Mouse (Mus musculus): ENCODE results near the gene Mapkap1. TPM values are rescaled to one million over a fixed set of nuclear protein-coding genes. Genes with fewer than 3 reads are reported as not detected.
"Not testable (repeated sequence)": the region's sequence is repeated elsewhere in the genome, so short reads cannot be mapped to it uniquely, and the experiment has no call there.

Mapkap1 gene
- total and polyA plus RNA-seq, 3 experiments = 37.4 to 90.0 (median 60.9) TPM

GRCm38 (mm10) chr2:34425573-34426223 lies 19.1 kb downstream of the Mapkap1 start:
- no peaks in the 10 kb centered on the region for H3K4me1 ChIP-seq (ENCODE audit: insufficient read depth, low read depth, low read length)
- no peaks in the 10 kb centered on the region for H3K9me3 ChIP-seq (replicated peaks)
- ATAC-seq (ENCODE audit: extremely low read depth, insufficient number of reproducible peaks, low FRiP score, poor library complexity, severe bottlenecking) (no peak), DNase-seq (ENCODE audit: low spot score) (no peak)
- H3K4me3 ChIP-seq (ENCODE audit: low read depth, low read length) = no peak overlapping the region
- H3K36me3 ChIP-seq (replicated peaks) = peaks cover 25% of the 10 kb centered on the region
- no peaks in the 10 kb centered on the region for H3K27me3 ChIP-seq (ENCODE audit: insufficient read depth, low read length)
- TF ChIP-seq TAL1 (conservative IDR thresholded peaks at IDR 0.05; ENCODE audit: low read depth, low read length) (no peak), CTCF (IDR thresholded peaks at IDR 0.05; ENCODE audit: low read depth, low read length) (no peak), POLR2AphosphoS5 (IDR thresholded peaks at IDR 0.05; ENCODE audit: insufficient replicate concordance, low read depth, low read length) (no peak)

GRCm38 (mm10) chr2:34430663-34431062 lies 24.1 kb downstream of the Mapkap1 start:
- no peak for ATAC-seq (ENCODE audit: extremely low read depth, insufficient number of reproducible peaks, low FRiP score, poor library complexity, severe bottlenecking)
- Histone ChIP-seq H3K36me3 (replicated peaks) (peaks cover 18% of the 10 kb centered on the region), H3K4me1 (ENCODE audit: insufficient read depth, low read depth, low read length) (no peaks in the 10 kb centered on the region), H3K4me3 (ENCODE audit: low read depth, low read length) (no peak overlapping the region), H3K9me3 (replicated peaks) (no peaks in the 10 kb centered on the region), H3K27me3 (ENCODE audit: insufficient read depth, low read length) (no peaks in the 10 kb centered on the region)
- DNase-seq (ENCODE audit: low spot score) = no peak
- no peak for TF ChIP-seq CTCF (IDR thresholded peaks at IDR 0.05; ENCODE audit: low read depth, low read length)
- TF ChIP-seq POLR2AphosphoS5 (IDR thresholded peaks at IDR 0.05; ENCODE audit: insufficient replicate concordance, low read depth, low read length) = no peak
- no peak for TF ChIP-seq GATA1 (IDR thresholded peaks at IDR 0.05; ENCODE audit: borderline replicate concordance, low read length)
- TF ChIP-seq GATA2 (IDR thresholded peaks at IDR 0.05; ENCODE audit: borderline replicate concordance, low read depth, low read length) = no peak
- TF ChIP-seq TAL1 (conservative IDR thresholded peaks at IDR 0.05; ENCODE audit: low read depth, low read length) = no peak

- Histone ChIP-seq H3K36me3 (replicated peaks) (peaks cover 27% of the 10 kb centered on the region), H3K27me3 (ENCODE audit: insufficient read depth, low read length) (no peaks in the 10 kb centered on the region), H3K9me3 (replicated peaks) (no peaks in the 10 kb centered on the region), H3K4me3 (ENCODE audit: low read depth, low read length) (no peak overlapping the region), H3K4me1 (ENCODE audit: insufficient read depth, low read depth, low read length) (peaks cover 2% of the 10 kb centered on the region; the same call in 1 of the 2 replicates)
- TF ChIP-seq GATA1 (IDR thresholded peaks at IDR 0.05; ENCODE audit: borderline replicate concordance, low read length) (no peak), POLR2AphosphoS5 (IDR thresholded peaks at IDR 0.05; ENCODE audit: insufficient replicate concordance, low read depth, low read length) (no peak), GATA2 (IDR thresholded peaks at IDR 0.05; ENCODE audit: borderline replicate concordance, low read depth, low read length) (no peak), CTCF (IDR thresholded peaks at IDR 0.05; ENCODE audit: low read depth, low read length) (no peak), TAL1 (conservative IDR thresholded peaks at IDR 0.05; ENCODE audit: low read depth, low read length) (no peak)
- ATAC-seq (ENCODE audit: extremely low read depth, insufficient number of reproducible peaks, low FRiP score, poor library complexity, severe bottlenecking) (no peak), DNase-seq (ENCODE audit: low spot score) (no peak)
Measured at GRCm38 (mm10) chr2:34431701-34432372, 25.3 kb downstream of the Mapkap1 start.

- not testable (repeated sequence) for H3K4me1 ChIP-seq (ENCODE audit: insufficient read depth, low read depth, low read length); DNase-seq (ENCODE audit: low spot score); H3K27me3 ChIP-seq (ENCODE audit: insufficient read depth, low read length); H3K4me3 ChIP-seq (ENCODE audit: low read depth, low read length); H3K9me3 ChIP-seq (replicated peaks); ATAC-seq (ENCODE audit: extremely low read depth, insufficient number of reproducible peaks, low FRiP score, poor library complexity, severe bottlenecking)
- H3K36me3 ChIP-seq (replicated peaks) = peaks cover 36% of the 10 kb centered on the region
Measured at GRCm38 (mm10) chr2:34432887-34433286, 26.3 kb downstream of the Mapkap1 start.

GRCm38 (mm10) chr2:34436321-34436720 lies 29.8 kb downstream of the Mapkap1 start:
- no peak for ATAC-seq (ENCODE audit: extremely low read depth, insufficient number of reproducible peaks, low FRiP score, poor library complexity, severe bottlenecking)
- TF ChIP-seq POLR2AphosphoS5 (IDR thresholded peaks at IDR 0.05; ENCODE audit: insufficient replicate concordance, low read depth, low read length) = no peak
- TF ChIP-seq TAL1 (conservative IDR thresholded peaks at IDR 0.05; ENCODE audit: low read depth, low read length) = no peak
- no peak for TF ChIP-seq CTCF (IDR thresholded peaks at IDR 0.05; ENCODE audit: low read depth, low read length)
- no peak for TF ChIP-seq GATA1 (IDR thresholded peaks at IDR 0.05; ENCODE audit: borderline replicate concordance, low read length)
- no peak for TF ChIP-seq GATA2 (IDR thresholded peaks at IDR 0.05; ENCODE audit: borderline replicate concordance, low read depth, low read length)
- Histone ChIP-seq H3K4me1 (ENCODE audit: insufficient read depth, low read depth, low read length) (peaks cover 4% of the 10 kb centered on the region), H3K27me3 (ENCODE audit: insufficient read depth, low read length) (no peaks in the 10 kb centered on the region), H3K4me3 (ENCODE audit: low read depth, low read length) (no peak overlapping the region), H3K9me3 (replicated peaks) (no peaks in the 10 kb centered on the region), H3K36me3 (replicated peaks) (peaks cover 41% of the 10 kb centered on the region)
- no peak for DNase-seq (ENCODE audit: low spot score)

- no peaks in the 10 kb centered on the region for H3K27me3 ChIP-seq (ENCODE audit: insufficient read depth, low read length)
- no peaks in the 10 kb centered on the region for H3K9me3 ChIP-seq (replicated peaks)
- H3K4me1 ChIP-seq (ENCODE audit: insufficient read depth, low read depth, low read length) = 0 out of 2 replicates have a peak, but pooled peaks cover 2% of the 10 kb centered on the region
- no peak overlapping the region for H3K4me3 ChIP-seq (ENCODE audit: low read depth, low read length)
- DNase-seq (ENCODE audit: low spot score) (no peak), ATAC-seq (ENCODE audit: extremely low read depth, insufficient number of reproducible peaks, low FRiP score, poor library complexity, severe bottlenecking) (no peak)
- H3K36me3 ChIP-seq (replicated peaks) = peaks cover 50% of the 10 kb centered on the region
- no peak for TF ChIP-seq CTCF (IDR thresholded peaks at IDR 0.05; ENCODE audit: low read depth, low read length)
Measured at GRCm38 (mm10) chr2:34448756-34449155, 42.2 kb downstream of the Mapkap1 start.

GRCm38 (mm10) chr2:34462490-34462889 lies 55.9 kb downstream of the Mapkap1 start:
- TF ChIP-seq GATA2 (IDR thresholded peaks at IDR 0.05; ENCODE audit: borderline replicate concordance, low read depth, low read length) = no peak
- TF ChIP-seq TAL1 (conservative IDR thresholded peaks at IDR 0.05; ENCODE audit: low read depth, low read length) = no peak
- no peak for TF ChIP-seq CTCF (IDR thresholded peaks at IDR 0.05; ENCODE audit: low read depth, low read length)
- no peak for TF ChIP-seq GATA1 (IDR thresholded peaks at IDR 0.05; ENCODE audit: borderline replicate concordance, low read length)
- no peak for TF ChIP-seq POLR2AphosphoS5 (IDR thresholded peaks at IDR 0.05; ENCODE audit: insufficient replicate concordance, low read depth, low read length)
- ATAC-seq (ENCODE audit: extremely low read depth, insufficient number of reproducible peaks, low FRiP score, poor library complexity, severe bottlenecking) (no peak), DNase-seq (ENCODE audit: low spot score) (no peak)
- no peak overlapping the region for H3K4me3 ChIP-seq (ENCODE audit: low read depth, low read length)
- H3K9me3 ChIP-seq (replicated peaks) = no peaks in the 10 kb centered on the region
- no peaks in the 10 kb centered on the region for H3K27me3 ChIP-seq (ENCODE audit: insufficient read depth, low read length)
- H3K4me1 ChIP-seq (ENCODE audit: insufficient read depth, low read depth, low read length) = no peaks in the 10 kb centered on the region
- H3K36me3 ChIP-seq (replicated peaks) = peaks cover 40% of the 10 kb centered on the region

Measured in G1E (cell line).